Mouse (Mus musculus): Measurements from ENCODE around the gene Gm27021.

Gene Gm27021

GRCm38 (mm10) chr8:120566681-120567080 is 101.2 kb downstream of the Gm27021 start:
- no peak for DNase-seq (ENCODE audit: low spot score in 2 of 2)

DNA sequence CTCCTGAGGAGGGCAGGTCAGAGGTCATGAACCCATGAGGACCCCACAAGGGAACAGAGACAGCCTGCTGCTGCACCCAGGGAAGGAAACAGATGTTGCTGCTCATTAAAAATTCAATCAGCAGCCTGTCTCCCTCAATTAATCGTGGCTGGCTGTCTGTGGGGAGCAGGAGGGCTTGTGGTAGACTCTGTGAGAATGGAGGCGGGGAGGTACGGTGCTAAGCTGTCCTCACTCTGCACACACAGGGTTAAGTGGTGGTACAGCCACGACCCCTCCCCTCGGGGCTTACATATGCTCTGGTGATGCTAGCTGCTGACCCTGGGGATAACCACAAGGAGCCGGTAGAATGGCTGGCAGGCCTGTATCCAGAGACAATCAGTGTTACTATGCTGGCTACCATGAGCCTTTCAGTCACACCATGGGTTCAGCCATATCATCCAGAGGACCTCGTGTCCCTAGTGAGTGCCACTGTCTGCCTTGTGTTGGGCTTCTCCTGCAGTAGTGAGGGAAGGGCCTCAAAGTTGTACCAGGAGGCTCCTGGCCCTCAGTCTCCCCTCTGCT is 102.6 kb downstream of the Gm27021 start:
- DNase-seq (ENCODE audit: low spot score in 2 of 2) = no peak

DNA sequence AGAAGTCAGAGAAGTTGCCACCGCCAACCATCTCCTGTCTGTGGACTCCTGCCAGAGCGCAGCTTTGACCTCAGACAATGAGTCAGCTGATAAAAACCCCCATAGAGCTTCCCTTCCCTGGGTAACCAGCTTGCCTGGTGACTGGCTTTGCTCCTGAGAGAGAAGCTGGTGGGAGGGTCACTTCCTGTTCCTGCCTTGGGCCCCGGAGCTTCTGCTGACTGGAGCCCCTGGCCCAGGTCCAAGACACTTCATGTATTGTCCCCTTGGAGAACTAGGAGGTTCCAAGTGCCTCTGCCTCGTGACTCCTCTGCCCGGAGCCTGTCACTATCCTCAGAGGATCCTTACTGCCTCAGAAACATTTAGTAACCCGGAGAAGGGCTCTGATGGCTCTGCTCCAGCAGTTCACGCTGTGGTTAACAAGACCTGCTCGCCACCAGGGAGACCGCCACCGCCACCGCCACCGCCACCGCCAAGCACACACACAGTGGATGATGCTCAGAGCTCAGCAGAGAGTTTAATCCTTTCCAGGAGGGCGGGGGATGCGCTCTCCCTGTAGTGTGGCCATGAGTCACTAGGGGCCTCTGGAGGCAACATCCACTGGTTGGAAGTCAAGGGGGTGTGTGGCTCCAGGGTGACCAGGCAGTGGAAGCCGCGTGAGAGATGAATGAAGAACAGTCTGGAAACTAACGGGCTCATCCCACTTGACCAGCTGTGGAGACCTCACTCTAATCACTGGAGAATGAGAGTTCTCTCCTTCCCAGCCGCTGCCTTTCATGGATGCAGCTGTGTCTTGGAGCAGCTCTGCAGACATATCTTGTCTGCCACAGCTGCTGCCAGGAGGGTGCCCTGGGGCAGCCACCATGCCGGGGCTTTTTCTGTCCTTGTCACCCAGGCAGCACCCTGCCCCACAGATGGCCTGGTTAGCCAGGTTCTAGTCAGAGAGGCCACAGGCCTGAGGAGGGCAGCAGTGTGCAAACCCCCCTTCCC is 103.7 kb downstream of the Gm27021 start:
- peak in 1 of 2 experiments; percentile 81 for DNase-seq (ENCODE audit: low spot score in 2 of 2)

DNA sequence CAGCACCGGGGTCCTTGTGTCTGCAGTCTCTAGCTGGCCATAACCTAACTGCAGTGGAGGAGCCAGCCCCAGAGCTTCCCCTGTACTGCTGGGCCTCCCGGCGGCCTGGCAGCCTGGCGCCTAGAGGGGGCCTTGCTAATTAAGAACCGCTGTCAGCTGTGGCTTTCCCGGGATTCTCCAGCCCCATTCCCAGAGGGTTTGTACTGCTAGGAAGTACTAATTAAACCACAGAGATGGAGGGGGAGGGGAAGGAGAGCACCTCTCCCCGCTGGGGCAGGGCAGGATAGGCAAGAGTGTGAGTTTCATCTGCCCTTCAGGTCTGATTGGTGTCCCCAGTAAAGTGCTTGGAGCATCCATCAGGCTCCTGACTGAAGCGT is 104.5 kb downstream of the Gm27021 start:
- DNase-seq (ENCODE audit: low spot score in 2 of 2) = no peak

DNA sequence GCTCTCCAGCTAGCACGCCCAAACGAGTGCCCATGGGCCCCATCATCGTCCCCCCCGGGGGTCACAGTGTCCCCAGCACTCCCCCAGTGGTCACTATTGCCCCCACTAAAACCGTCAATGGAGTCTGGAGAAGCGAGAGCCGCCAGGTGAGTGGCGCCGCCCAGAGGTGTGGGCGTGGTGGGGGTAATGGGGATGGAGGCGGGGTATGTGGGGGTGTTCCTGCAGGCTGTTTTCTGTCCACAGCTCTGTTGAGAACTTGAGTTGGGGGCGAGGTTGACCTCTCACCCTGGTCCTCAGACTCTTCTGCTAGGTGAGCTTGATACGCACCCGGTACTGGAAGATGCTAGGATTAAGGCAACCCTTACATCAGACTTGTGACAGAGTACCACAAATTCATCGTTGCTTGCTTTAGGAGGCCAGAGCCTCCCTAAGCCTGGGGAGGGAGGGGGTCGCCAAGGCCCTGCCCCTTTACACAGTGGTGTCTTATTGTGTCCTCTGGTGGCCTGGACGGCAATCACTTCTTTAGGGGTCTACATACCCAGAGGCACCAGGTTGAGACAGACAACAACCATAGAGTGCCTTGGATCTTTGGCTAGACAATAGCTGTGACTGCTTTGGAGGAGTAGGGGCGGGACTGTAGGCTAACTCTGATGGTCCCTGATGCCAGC is 105.1 kb downstream of the Gm27021 start:
- DNase-seq (ENCODE audit: low spot score in 2 of 2) = no peak

DNA sequence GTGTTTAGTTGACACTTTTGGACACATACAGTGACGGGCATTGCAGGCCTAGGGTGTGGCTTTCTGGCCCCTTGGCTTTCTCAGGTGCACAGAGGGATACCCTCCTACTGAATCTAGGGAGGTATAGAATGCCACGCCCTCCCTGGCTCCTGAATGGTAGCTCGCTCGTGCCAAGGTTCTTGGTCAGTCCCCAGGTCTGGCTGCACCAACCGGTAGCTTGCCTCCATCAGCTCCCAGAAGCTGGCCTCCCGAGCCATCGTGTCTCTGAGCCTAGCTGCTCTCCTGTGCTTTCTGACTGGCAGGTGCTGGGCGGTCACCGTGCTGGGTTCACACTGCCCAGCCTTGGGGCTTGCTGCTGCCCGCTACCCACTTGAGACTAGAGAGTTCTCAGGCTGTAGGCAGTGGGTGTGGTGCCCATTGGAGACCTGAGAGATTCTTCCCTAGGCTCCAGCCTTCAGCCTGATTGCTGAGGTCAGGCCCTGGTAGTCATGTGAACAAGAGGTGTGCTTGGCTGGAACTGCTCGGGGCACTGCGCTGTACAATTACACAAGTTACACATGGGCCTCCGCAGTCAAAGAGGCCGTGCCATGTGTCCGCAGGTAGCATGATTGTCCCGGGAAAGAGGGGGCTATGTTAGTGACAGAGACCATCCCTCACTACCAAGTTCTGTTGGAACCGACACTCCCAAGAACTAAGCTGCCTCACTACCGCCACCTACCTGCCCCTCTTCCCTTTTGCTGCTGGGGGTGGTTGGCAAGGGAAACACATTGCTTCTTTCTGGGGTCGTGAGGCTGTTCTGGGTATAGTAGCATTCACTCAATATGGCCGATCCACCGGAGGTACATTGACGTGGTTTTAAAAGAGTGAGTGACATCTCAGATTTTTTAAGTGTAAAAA is 106.1 kb downstream of the Gm27021 start:
- DNase-seq (ENCODE audit: low spot score in 2 of 2) = no peak

GRCm38 (mm10) chr8:120560535-120560934 is 107.3 kb downstream of the Gm27021 start:
- no peak for DNase-seq (ENCODE audit: low spot score in 2 of 2)

- DNase-seq (ENCODE audit: low spot score in 2 of 2) = no peak
Observed at GRCm38 (mm10) chr8:120559654-120560053, 108.2 kb downstream of the Gm27021 start.

All from cerebellum, postnatal 4 days (tissue).